Mouse (Mus musculus) bone marrow macrophage, adult 2 months (primary cell): ENCODE data around the gene C2cd5.

ENCODE experiments used
- CTCF ChIP-seq: IDR thresholded peaks from 2 replicates; pipeline ENCODE4 v1.5.1; 2012; ENCODE audit warnings: low read depth, mild to moderate bottlenecking, low read length, moderate library complexity
- POLR2A ChIP-seq: IDR thresholded peaks from 2 replicates; pipeline ENCODE4 v1.6.1; 2012; ENCODE audit warnings: mild to moderate bottlenecking, low read depth, low read length, borderline replicate concordance

- TF ChIP-seq POLR2A (no peak), CTCF (no peak)
Observed at GRCm38 (mm10) chr6:143073476-143073875, 26.5 kb downstream of the C2cd5 start.
